Mouse (Mus musculus) adrenal gland (tissue): ENCODE measurements around the gene Srprb.
"Not testable (repeated sequence)": the region's sequence is repeated elsewhere in the genome, so short reads cannot be mapped to it uniquely, and the experiment has no call there.

Source experiments
- intact Hi-C: fragments of 180-260 bp; cut with DNase I; formaldehyde crosslinking; loops from one replicate; pipeline ENCODE4 v1.15.1; 2025

Srprb gene

GRCm38 (mm10) chr9:103212654-103213420 lies 10.9 kb upstream of the Srprb start:
- intact Hi-C loops, result no loop called here

DNA sequence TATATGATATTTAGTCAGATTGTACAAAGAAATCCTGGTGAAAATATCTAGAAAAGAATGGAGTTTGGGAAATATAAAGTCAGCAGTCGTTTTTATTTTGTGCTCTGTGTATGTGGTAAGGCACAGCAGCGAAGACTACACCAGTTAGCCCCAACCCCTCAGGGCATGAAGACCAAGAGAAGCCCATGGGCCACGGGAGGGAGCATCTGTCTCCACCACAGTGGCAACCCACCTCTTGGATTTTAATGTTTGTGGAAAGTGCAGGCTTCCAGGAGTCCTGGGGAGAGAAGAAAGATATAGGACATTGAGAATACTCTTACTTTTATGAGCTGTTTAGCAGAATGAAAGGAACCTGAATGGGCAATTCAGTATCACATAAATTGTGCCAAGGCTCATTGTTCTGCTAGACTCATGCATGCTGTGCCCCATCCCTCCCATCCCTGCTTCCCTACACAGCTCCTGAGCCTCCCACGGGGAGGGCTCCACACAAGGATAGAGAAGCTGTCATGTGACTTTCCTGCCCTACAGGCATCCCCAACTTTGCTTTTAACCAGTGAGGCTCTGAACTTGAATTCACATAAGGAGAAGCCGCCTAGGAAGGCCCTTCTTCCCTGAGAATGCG lies 7.0 kb upstream of the Srprb start:
- intact Hi-C loops, result loop anchor here (5.0 kb wide), 1 partner anchor 93 kb away; no protein-coding TSS in a partner anchor

- intact Hi-C loops, result loop anchor here (5.0 kb wide), 1 partner anchor 94 kb away; no protein-coding TSS in a partner anchor
These were observed 5.9 kb upstream of the Srprb start for GRCm38 (mm10) chr9:103207846-103208245.

DNA sequence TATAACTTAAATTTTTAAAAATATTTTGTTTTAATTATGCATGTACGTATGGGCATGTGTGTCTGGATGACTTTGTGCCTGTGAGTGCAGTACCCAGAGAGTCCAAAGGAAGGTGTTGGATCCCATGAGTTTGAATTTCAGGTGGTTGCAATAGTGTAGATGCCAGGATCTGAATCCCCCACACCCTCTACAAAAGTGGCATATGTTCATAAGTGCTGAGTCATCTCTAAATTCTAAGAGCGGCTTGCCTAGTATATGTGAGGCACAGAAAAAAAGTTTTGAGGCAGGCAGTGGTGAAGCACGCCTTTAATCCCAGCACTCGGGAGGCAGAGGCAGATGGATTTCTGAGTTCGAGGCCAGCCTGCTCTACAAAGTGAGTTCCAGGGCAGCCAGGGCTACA lies 3.8 kb upstream of the Srprb start:
- intact Hi-C loops, result loop anchor here (5.0 kb wide), 1 partner anchor 97 kb away; no protein-coding TSS in a partner anchor

GRCm38 (mm10) chr9:103188416-103188815 lies 13.5 kb downstream of the Srprb start:
- intact Hi-C loops, result no loop called here

- intact Hi-C loops, result no loop called here
These were observed 15.2 kb downstream of the Srprb start for GRCm38 (mm10) chr9:103186747-103187146.

DNA sequence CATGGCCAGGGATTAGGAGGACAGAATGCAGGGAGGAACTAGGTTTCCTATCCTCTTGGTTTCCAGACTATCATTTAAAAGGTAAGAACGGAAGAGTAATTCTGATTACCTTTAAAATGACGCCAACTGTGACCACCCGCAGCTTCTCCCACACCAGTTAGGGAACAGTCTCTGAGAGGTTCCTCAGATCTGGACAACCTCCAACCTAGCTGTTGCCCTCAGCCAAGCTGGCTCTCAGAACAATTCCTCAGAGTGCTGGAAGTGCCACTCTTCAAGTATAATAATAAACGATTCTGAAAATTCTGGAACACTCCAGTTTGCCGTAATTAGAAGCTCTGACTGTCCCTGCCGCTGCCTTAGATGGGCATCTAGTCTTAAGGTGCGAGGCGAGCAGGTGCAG lies 16.0 kb downstream of the Srprb start:
- intact Hi-C loops, result no loop called here

- intact Hi-C loops, result no loop called here
These were observed 17.1 kb downstream of the Srprb start for GRCm38 (mm10) chr9:103184855-103185254.

DNA sequence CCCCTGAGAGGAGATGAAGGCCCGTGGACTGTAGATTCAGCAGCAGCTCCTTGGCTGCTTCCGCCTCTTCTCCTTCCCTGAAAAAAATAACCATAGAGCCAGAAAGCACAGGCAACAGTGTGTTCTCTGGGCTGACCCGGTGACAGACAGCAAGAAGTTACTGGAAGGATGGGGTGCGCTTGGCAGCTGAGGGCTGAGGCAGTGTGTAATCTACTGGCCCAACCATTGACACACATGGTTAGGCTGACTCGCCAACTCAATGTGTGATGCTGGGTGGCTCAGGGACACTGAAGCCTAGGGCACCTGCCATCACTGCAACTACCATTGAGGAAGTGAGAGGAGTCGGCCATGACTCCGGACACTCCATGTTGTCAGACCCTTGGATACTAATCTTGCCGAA lies 20.1 kb downstream of the Srprb start:
- intact Hi-C loops, result no loop called here

- intact Hi-C loops, result no loop called here
These were observed 21.0 kb downstream of the Srprb start for GRCm38 (mm10) chr9:103180807-103181565.

GRCm38 (mm10) chr9:103180303-103180702 lies 21.6 kb downstream of the Srprb start:
- intact Hi-C loops, result no loop called here

DNA sequence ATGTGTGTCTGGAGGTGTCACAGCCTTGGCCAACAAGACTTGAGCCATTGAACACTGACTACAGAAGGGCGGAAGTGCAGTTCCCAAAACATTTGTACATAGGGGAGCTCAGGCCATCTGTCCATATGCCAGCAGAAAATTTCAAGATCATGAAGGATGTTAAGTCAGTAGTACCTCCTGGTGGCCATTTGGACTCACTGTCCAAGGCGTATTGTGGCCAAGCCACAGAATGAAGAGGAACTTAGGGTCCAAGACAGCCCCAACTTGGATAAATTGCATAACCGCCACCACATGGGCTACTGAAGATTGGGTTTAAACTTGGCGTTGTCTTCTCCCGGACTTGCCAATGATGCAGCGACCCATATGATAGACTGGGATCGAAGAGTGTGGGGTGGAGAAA lies 26.2 kb downstream of the Srprb start:
- intact Hi-C loops, result no loop called here

GRCm38 (mm10) chr9:103174771-103175519 lies 27.0 kb downstream of the Srprb start:
- intact Hi-C loops, result no loop called here

- intact Hi-C loops, result no loop called here
These were observed 33.2 kb downstream of the Srprb start for GRCm38 (mm10) chr9:103168771-103169170.

DNA sequence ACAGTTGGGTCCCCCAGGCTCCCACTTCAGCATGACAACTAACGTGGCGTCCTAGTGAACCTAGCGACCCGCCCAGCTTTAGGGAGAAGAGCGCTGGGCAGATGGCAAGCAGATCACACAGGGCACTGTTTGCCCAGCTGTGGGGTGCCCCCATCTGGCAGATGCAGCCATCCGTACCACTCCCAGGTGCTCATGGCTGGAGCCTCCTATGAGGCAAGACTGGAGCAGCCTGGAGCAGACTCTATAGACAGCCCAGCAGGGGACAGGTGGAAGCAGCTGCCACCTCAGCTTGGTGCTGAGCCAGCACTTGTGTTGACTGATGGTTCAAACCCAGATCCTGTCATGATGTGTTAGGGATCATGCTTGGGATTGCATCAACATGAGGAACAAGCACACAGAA lies 33.9 kb downstream of the Srprb start:
- intact Hi-C loops, result no loop called here

DNA sequence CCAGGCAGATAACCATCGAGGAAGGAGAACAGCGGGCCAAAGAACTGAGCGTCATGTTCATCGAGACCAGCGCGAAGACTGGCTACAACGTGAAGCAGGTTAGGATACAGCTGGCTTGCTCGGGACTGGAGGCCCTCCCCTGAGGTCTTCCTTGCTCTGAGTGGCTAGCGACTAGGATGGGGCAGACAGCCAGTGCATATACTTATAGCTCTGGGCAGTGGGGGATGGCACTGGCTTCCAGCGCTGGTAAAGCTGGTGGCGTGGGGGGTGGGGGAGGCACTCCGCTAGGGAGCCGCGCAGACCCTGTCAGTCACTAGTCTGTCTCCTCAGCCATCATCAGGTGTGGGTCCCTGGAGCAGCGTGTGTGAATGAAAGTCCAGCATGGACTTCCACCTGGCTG lies 38.1 kb downstream of the Srprb start:
- intact Hi-C loops, result no loop called here

DNA sequence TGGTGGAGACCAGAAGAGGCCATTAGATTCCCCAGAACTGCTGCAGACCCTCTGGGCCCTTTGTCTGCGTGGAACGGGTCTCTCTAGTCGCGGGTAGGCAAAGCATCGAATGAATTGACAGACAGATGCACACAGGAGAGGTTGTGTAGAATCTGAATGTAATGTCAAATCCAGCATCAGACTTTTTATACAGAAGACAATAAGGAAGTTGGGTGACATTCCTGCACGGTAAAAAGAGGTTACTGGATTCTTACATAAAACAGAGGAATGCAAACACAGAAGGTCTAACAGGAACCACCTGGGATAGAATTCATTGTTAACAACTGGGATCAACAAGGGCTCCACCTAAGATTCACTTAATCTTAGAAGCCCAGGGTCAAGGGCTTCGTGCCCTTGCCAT lies 46.8 kb downstream of the Srprb start:
- intact Hi-C loops, result not testable (repeated sequence)

DNA sequence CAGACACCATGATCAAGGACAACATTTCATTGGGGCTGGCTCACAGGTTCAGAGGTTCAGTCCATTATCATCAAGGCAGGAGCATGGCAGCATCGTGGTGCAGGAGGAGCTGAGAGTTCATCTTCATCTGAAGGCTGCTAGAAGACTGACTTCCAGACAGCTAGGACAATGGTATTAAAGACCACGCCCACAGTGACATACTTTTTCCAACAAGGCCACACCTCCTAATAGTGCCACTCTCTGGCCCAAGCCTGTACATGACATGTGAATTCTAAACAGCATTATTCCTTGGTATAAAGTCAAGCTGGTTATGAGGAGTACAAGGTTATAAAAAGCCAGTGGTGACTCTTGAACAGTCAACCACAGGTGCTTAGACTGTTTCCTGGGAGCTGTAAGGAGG lies 47.4 kb downstream of the Srprb start:
- intact Hi-C loops, result no loop called here

- intact Hi-C loops, result no loop called here
These were observed 48.7 kb downstream of the Srprb start for GRCm38 (mm10) chr9:103153286-103153685.

- intact Hi-C loops, result no loop called here
These were observed 52.7 kb downstream of the Srprb start for GRCm38 (mm10) chr9:103149074-103149799.

GRCm38 (mm10) chr9:103147103-103147502 lies 54.8 kb downstream of the Srprb start:
- intact Hi-C loops, result no loop called here
